Mouse (Mus musculus) midbrain, embryonic 16.5 days (tissue): ENCODE measurements at regions not wholly inside any gene's neighbourhood (a gene's known extent, or its start where the extent isn't known, plus 50 kb on each side); places are given as distances from the start of the nearest gene placed in this dataset.

Experiments
- ATAC-seq: fragments of 200-750 bp; cut with Nextera tagmentation; 2 replicates; pipeline ENCODE4 v1.8.0; 2017; ENCODE audit warnings: moderate TSS enrichment
- H3K27ac ChIP-seq: fragments of 300-500 bp; sonication (generic); 2 replicates; pipeline ENCODE4 v1.5.1; 2014; ENCODE audit warnings: mild to moderate bottlenecking, low read length, mixed read lengths
- H3K27me3 ChIP-seq: fragments of 300-500 bp; sonication (generic); 2 replicates; pipeline ENCODE4 v1.6.1; 2014; ENCODE audit warnings: low read depth, low read length, mixed read lengths; ENCODE audit not compliant: control insufficient read depth, insufficient read depth
- H3K36me3 ChIP-seq: fragments of 300-500 bp; sonication (generic); 2 replicates; pipeline ENCODE4 v1.6.1; 2014; ENCODE audit warnings: mild to moderate bottlenecking, low read length, moderate library complexity, mixed read lengths; ENCODE audit not compliant: control insufficient read depth, insufficient read depth
- H3K4me1 ChIP-seq: fragments of 300-500 bp; sonication (generic); 2 replicates; pipeline ENCODE4 v1.6.1; 2014; ENCODE audit warnings: mild to moderate bottlenecking, low read length, mixed read lengths; ENCODE audit not compliant: control insufficient read depth, insufficient read depth
- H3K4me2 ChIP-seq: fragments of 300-500 bp; sonication (generic); 2 replicates; pipeline ENCODE4 v1.6.1; 2014; ENCODE audit warnings: mild to moderate bottlenecking, low read length, mixed read lengths
- H3K4me3 ChIP-seq: fragments of 300-500 bp; sonication (generic); 2 replicates; pipeline ENCODE4 v1.5.1; 2014; ENCODE audit warnings: low read depth, mild to moderate bottlenecking, low read length, moderate library complexity, mixed read lengths
- H3K9ac ChIP-seq: fragments of 300-500 bp; sonication (generic); 2 replicates; pipeline ENCODE4 v1.6.1; 2014; ENCODE audit warnings: low read depth, low read length, mixed read lengths
- H3K9me3 ChIP-seq: fragments of 300-500 bp; sonication (generic); replicated peaks from 2 replicates; pipeline ENCODE4 v1.6.1; 2014; ENCODE audit warnings: mild to moderate bottlenecking, low read length, mixed read lengths; ENCODE audit not compliant: control insufficient read depth, poor library complexity, severe bottlenecking
- WGBS: fragments of 180-500 bp; shearing (Covaris S2); extraction: QIAGEN DNeasy Blood & Tissue Kit; methylation state at CpG from one replicate; pipeline ENCODE4 v1.1.7; 2014; 5-methylcytosine and 5-hydroxymethylcytosine counted together

DNA sequence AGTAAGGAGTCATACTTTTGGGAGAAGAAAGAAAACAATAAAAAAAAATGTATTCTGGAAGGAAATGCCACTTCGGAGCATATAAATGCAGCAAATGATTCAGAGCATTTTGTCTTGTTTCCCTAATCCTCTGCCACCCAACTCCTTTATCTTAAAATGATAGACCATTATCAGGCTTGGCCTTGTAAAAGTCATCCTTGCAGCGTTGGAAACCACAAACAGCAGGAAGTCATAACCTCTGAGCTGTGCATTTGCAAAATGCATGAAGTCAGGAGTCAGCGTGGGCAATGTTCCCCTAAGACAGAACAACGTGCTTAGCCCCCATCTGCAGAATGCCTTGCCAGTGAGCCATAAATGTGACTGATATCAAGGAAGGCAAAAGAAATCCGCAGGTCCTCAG, 80.2 kb upstream of the Abca1 start:
- Histone ChIP-seq H3K4me3 (no peak overlapping the region), H3K27me3 (no peaks in the 10 kb centered on the region), H3K36me3 (no peaks in the 10 kb centered on the region), H3K9me3 (no peaks in the 10 kb centered on the region), H3K4me1 (no peaks in the 10 kb centered on the region), H3K9ac (no peak overlapping the region), H3K27ac (no peak overlapping the region), H3K4me2 (no peak overlapping the region)
- no peak for ATAC-seq
- WGBS = 68% methylated on average over 5 of the region's 5 CpGs

DNA sequence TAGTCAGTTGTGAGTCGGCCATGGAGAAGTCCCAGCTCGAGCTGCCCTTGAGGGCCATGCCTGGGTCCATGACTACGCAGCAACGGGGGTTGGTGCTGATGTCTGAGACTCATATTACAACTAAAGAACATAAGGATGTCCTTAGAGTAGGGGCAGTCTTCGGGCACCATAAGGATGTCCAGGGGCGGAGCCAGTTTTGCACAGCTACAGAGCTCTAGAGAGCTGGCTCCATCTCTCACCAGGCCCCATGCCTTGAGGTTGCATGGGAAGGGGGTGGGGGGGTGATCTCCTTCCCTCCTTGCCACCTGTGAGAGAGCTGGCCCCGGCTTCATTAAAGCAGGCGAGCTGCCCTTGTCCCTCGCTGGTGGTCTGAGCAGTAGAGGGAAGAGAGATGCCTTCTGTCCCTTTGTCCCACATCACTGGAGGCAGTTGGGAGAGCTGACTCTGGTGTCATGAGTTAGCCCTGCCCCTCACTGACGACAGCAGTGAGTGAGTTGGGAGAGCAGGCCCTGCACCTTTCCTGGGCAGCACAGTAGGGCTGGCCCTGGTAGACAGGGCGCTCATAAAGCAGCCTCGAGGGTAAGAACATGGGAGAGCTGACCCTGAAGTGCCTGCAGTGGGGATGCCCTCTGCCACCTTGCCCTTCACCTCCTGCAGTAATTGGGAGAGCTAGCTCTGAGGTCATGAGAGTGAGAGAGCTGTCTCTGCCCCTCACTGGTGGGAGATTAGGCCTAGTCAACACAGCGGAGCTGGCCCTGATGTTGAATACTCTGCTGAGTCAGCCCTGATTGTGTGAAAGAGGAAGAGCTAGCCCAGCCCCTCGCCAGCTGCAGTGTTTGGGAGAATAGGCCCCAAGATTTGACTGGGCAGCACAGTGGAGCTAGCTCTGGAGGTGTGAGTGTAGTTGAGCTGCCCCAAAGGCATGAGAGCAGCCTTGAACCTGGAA, 78.9 kb upstream of the Abca1 start:
- WGBS = 79% methylated on average over 14 of the region's 14 CpGs
- no peak overlapping the region for H3K4me3 ChIP-seq
- no peak overlapping the region for H3K27ac ChIP-seq
- no peaks in the 10 kb centered on the region for H3K9me3 ChIP-seq
- no peak overlapping the region for H3K9ac ChIP-seq
- ATAC-seq = no peak
- H3K4me1 ChIP-seq = no peaks in the 10 kb centered on the region
- no peak overlapping the region for H3K4me2 ChIP-seq
- H3K36me3 ChIP-seq = no peaks in the 10 kb centered on the region
- no peaks in the 10 kb centered on the region for H3K27me3 ChIP-seq

- ATAC-seq = no peak
- Histone ChIP-seq H3K36me3 (no peaks in the 10 kb centered on the region), H3K4me3 (no peak overlapping the region), H3K27ac (no peak overlapping the region), H3K9ac (no peak overlapping the region), H3K27me3 (no peaks in the 10 kb centered on the region), H3K4me2 (no peak overlapping the region), H3K4me1 (no peaks in the 10 kb centered on the region), H3K9me3 (no peaks in the 10 kb centered on the region)
- WGBS = 39% methylated on average over 2 of the region's 2 CpGs
Observed at GRCm38 (mm10) chr4:53235870-53236269, 76.2 kb upstream of the Abca1 start.

DNA sequence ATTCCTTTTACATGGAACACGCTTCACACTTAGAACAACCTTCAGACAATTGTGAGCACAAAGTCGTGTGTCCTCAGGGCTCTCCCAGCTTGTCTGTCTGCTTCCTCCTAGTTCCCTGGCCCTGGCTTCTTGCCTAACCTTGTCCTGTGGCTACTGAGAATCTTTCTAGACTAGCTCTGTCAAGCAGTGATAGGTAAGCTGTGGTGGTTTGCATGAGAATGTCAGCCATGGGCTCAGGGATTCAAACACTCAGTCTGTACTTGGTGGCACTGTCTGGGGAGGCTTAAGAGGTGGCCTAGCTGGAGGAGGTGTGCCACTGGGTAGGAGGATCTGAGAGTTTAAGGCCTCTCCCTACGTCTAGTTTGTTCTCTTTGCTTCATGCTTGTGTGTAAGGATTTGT, 72.7 kb upstream of the Abca1 start:
- Histone ChIP-seq H3K4me3 (no peak overlapping the region), H3K36me3 (no peaks in the 10 kb centered on the region), H3K27me3 (no peaks in the 10 kb centered on the region), H3K27ac (no peak overlapping the region), H3K4me1 (no peaks in the 10 kb centered on the region), H3K9me3 (no peaks in the 10 kb centered on the region), H3K9ac (no peak overlapping the region), H3K4me2 (no peak overlapping the region)
- 71% methylated on average over 3 of the region's 3 CpGs for WGBS
- no peak for ATAC-seq

- no peak for ATAC-seq
- no peaks in the 10 kb centered on the region for H3K27me3 ChIP-seq
- 51% methylated on average over 4 of the region's 4 CpGs for WGBS
- H3K9ac ChIP-seq = no peak overlapping the region
- no peak overlapping the region for H3K4me2 ChIP-seq
- no peaks in the 10 kb centered on the region for H3K9me3 ChIP-seq
- no peaks in the 10 kb centered on the region for H3K4me1 ChIP-seq
- H3K27ac ChIP-seq = no peak overlapping the region
- H3K36me3 ChIP-seq = no peaks in the 10 kb centered on the region
- H3K4me3 ChIP-seq = no peak overlapping the region
Observed at GRCm38 (mm10) chr4:53231867-53232266, 72.2 kb upstream of the Abca1 start.

DNA sequence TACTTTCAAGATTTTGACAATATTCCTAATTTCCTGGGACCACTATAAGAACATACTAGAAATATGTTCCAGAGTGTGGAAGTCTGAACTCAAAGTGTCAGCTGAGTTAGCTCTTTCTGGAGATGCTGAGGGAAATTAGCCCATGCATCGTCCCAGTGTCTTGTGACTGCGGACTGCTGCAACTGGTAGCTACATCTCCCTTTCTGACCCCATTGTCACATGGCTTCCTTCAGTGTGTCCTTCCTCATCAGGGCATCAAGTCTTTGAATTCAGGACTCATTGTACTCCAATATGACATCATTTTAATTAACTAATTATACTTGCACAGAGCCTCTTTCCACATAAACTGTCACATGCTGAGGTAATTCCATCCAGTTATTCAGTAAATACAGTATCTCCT, 71.4 kb upstream of the Abca1 start:
- no peak for ATAC-seq
- no peaks in the 10 kb centered on the region for H3K9me3 ChIP-seq
- 97% methylated on average over 2 of the region's 2 CpGs for WGBS

GRCm38 (mm10) chr4:53228444-53228843, 68.7 kb upstream of the Abca1 start:
- Histone ChIP-seq H3K4me1 (no peaks in the 10 kb centered on the region), H3K4me2 (no peak overlapping the region), H3K4me3 (no peak overlapping the region), H3K9me3 (no peaks in the 10 kb centered on the region), H3K36me3 (no peaks in the 10 kb centered on the region), H3K27ac (no peak overlapping the region), H3K9ac (no peak overlapping the region), H3K27me3 (no peaks in the 10 kb centered on the region)
- WGBS = 60% methylated on average over 4 of the region's 4 CpGs
- ATAC-seq = no peak

More for the DNA sequence above, 71.4 kb upstream of the Abca1 start:
- no peaks in the 10 kb centered on the region for H3K27me3 ChIP-seq
- H3K27ac ChIP-seq = no peak overlapping the region
- no peaks in the 10 kb centered on the region for H3K4me1 ChIP-seq
- H3K36me3 ChIP-seq = no peaks in the 10 kb centered on the region
- H3K9ac ChIP-seq = no peak overlapping the region
- no peak overlapping the region for H3K4me3 ChIP-seq
- H3K4me2 ChIP-seq = no peak overlapping the region

GRCm38 (mm10) chr4:53227771-53228170, 68.1 kb upstream of the Abca1 start:
- no peak overlapping the region for H3K4me3 ChIP-seq
- no peak overlapping the region for H3K9ac ChIP-seq
- no peaks in the 10 kb centered on the region for H3K27me3 ChIP-seq
- no peak overlapping the region for H3K4me2 ChIP-seq
- no peaks in the 10 kb centered on the region for H3K36me3 ChIP-seq
- H3K27ac ChIP-seq = no peak overlapping the region
- H3K4me1 ChIP-seq = no peaks in the 10 kb centered on the region
- no peaks in the 10 kb centered on the region for H3K9me3 ChIP-seq
- 23% methylated on average over 8 of the region's 8 CpGs for WGBS
- ATAC-seq = no peak

GRCm38 (mm10) chr4:53227071-53227470, 67.4 kb upstream of the Abca1 start:
- 71% methylated on average over 1 of the region's 1 CpGs for WGBS
- ATAC-seq = no peak
- H3K27me3 ChIP-seq = no peaks in the 10 kb centered on the region
- no peak overlapping the region for H3K9ac ChIP-seq
- no peak overlapping the region for H3K4me2 ChIP-seq
- H3K9me3 ChIP-seq = no peaks in the 10 kb centered on the region
- no peaks in the 10 kb centered on the region for H3K36me3 ChIP-seq
- no peak overlapping the region for H3K4me3 ChIP-seq
- no peak overlapping the region for H3K27ac ChIP-seq
- no peaks in the 10 kb centered on the region for H3K4me1 ChIP-seq
